Mouse (Mus musculus): Measurements from ENCODE around the gene Mlec. TPM values are rescaled to one million over a fixed set of nuclear protein-coding genes. Genes with fewer than 3 reads are reported as not detected.
"Not testable (repeated sequence)": the region's sequence is repeated elsewhere in the genome, so short reads cannot be mapped to it uniquely, and the experiment has no call there.

Mlec gene
- polyA plus RNA-seq, 1 experiment from 2014 or later = 75.5 TPM

GRCm38 (mm10) chr5:115165895-115166814, 8.2 kb upstream of the Mlec start:
- Histone ChIP-seq H3K9me3 (ENCODE audit: control insufficient read depth, low read length) (no peaks in the 10 kb centered on the region), H3K27me3 (ENCODE audit: control insufficient read depth, insufficient read depth, low read length) (no peaks in the 10 kb centered on the region), H3K9ac (ENCODE audit: low read depth, low read length) (no peak overlapping the region), H3K27ac (ENCODE audit: low read depth, low read length) (peak overlapping the region; percentile 59; the same call in 1 of the 2 replicates), H3K4me2 (replicated peaks; ENCODE audit: low read depth, low read length) (no peak overlapping the region), H3K4me3 (ENCODE audit: low read length) (no peak overlapping the region), H3K36me3 (ENCODE audit: control insufficient read depth, insufficient read depth, low read length) (no peaks in the 10 kb centered on the region), H3K4me1 (ENCODE audit: control insufficient read depth, insufficient read depth, low read length) (peaks cover 32% of the 10 kb centered on the region)
- no peak; the same call in 1 of the 2 replicates for ATAC-seq (ENCODE audit: low FRiP score, low TSS enrichment)
- 51% methylated on average over 11 of the region's 11 CpGs for WGBS

GRCm38 (mm10) chr5:115165351-115165750, 7.4 kb upstream of the Mlec start:
- Histone ChIP-seq H3K36me3 (ENCODE audit: control insufficient read depth, insufficient read depth, low read length) (no peaks in the 10 kb centered on the region), H3K9me3 (ENCODE audit: control insufficient read depth, low read length) (no peaks in the 10 kb centered on the region), H3K4me1 (ENCODE audit: control insufficient read depth, insufficient read depth, low read length) (peaks cover 38% of the 10 kb centered on the region), H3K27me3 (ENCODE audit: control insufficient read depth, insufficient read depth, low read length) (no peaks in the 10 kb centered on the region), H3K4me2 (replicated peaks; ENCODE audit: low read depth, low read length) (no peak overlapping the region), H3K27ac (ENCODE audit: low read depth, low read length) (no peak overlapping the region), H3K4me3 (ENCODE audit: low read length) (no peak overlapping the region), H3K9ac (ENCODE audit: low read depth, low read length) (no peak overlapping the region)
- ATAC-seq (ENCODE audit: low FRiP score, low TSS enrichment) = no peak
- WGBS = 66% methylated on average over 9 of the region's 9 CpGs

GRCm38 (mm10) chr5:115164446-115164845, 6.5 kb upstream of the Mlec start:
- WGBS = 67% methylated on average over 4 of the region's 4 CpGs
- not testable (repeated sequence) for H3K9ac ChIP-seq (ENCODE audit: low read depth, low read length); ATAC-seq (ENCODE audit: low FRiP score, low TSS enrichment); H3K36me3 ChIP-seq (ENCODE audit: control insufficient read depth, insufficient read depth, low read length); H3K27ac ChIP-seq (ENCODE audit: low read depth, low read length); H3K9me3 ChIP-seq (ENCODE audit: control insufficient read depth, low read length); H3K4me2 ChIP-seq (replicated peaks; ENCODE audit: low read depth, low read length); H3K27me3 ChIP-seq (ENCODE audit: control insufficient read depth, insufficient read depth, low read length); H3K4me3 ChIP-seq (ENCODE audit: low read length)
- H3K4me1 ChIP-seq (ENCODE audit: control insufficient read depth, insufficient read depth, low read length) = peaks cover 42% of the 10 kb centered on the region

- WGBS = 42% methylated on average over 8 of the region's 8 CpGs
- Histone ChIP-seq H3K27me3 (ENCODE audit: control insufficient read depth, insufficient read depth, low read length) (no peaks in the 10 kb centered on the region), H3K9ac (ENCODE audit: low read depth, low read length) (no peak overlapping the region), H3K4me2 (replicated peaks; ENCODE audit: low read depth, low read length) (peak overlapping the region; percentile 15; the same call in 1 of the 2 replicates), H3K4me3 (ENCODE audit: low read length) (no peak overlapping the region), H3K36me3 (ENCODE audit: control insufficient read depth, insufficient read depth, low read length) (no peaks in the 10 kb centered on the region), H3K27ac (ENCODE audit: low read depth, low read length) (no peak overlapping the region), H3K4me1 (ENCODE audit: control insufficient read depth, insufficient read depth, low read length) (peaks cover 38% of the 10 kb centered on the region), H3K9me3 (ENCODE audit: control insufficient read depth, low read length) (no peaks in the 10 kb centered on the region)
- ATAC-seq (ENCODE audit: low FRiP score, low TSS enrichment) = no peak
Observed at GRCm38 (mm10) chr5:115163563-115163962, 5.6 kb upstream of the Mlec start.

GRCm38 (mm10) chr5:115161940-115162279, 3.9 kb upstream of the Mlec start:
- not testable (repeated sequence) for H3K27ac ChIP-seq (ENCODE audit: low read depth, low read length); H3K9me3 ChIP-seq (ENCODE audit: control insufficient read depth, low read length); H3K36me3 ChIP-seq (ENCODE audit: control insufficient read depth, insufficient read depth, low read length); H3K27me3 ChIP-seq (ENCODE audit: control insufficient read depth, insufficient read depth, low read length); H3K4me2 ChIP-seq (replicated peaks; ENCODE audit: low read depth, low read length); H3K4me3 ChIP-seq (ENCODE audit: low read length); H3K9ac ChIP-seq (ENCODE audit: low read depth, low read length); ATAC-seq (ENCODE audit: low FRiP score, low TSS enrichment)
- H3K4me1 ChIP-seq (ENCODE audit: control insufficient read depth, insufficient read depth, low read length) = peaks cover 25% of the 10 kb centered on the region
- WGBS = 75% methylated on average over 1 of the region's 1 CpGs

GRCm38 (mm10) chr5:115161064-115161939, 3.3 kb upstream of the Mlec start:
- no peaks in the 10 kb centered on the region for H3K9me3 ChIP-seq (ENCODE audit: control insufficient read depth, low read length)
- no peak for ATAC-seq (ENCODE audit: low FRiP score, low TSS enrichment)
- H3K4me3 ChIP-seq (ENCODE audit: low read length) = no peak overlapping the region
- H3K9ac ChIP-seq (ENCODE audit: low read depth, low read length) = no peak overlapping the region
- WGBS = 36% methylated on average over 12 of the region's 13 CpGs
- H3K27me3 ChIP-seq (ENCODE audit: control insufficient read depth, insufficient read depth, low read length) = no peaks in the 10 kb centered on the region
- H3K27ac ChIP-seq (ENCODE audit: low read depth, low read length) = peak overlapping the region; percentile 76; the same call in 1 of the 2 replicates
- peaks cover 25% of the 10 kb centered on the region; the same call in 1 of the 2 replicates for H3K4me1 ChIP-seq (ENCODE audit: control insufficient read depth, insufficient read depth, low read length)
- H3K4me2 ChIP-seq (replicated peaks; ENCODE audit: low read depth, low read length) = 0 out of 2 replicates have a peak overlapping the region, but pooled peaks have one; percentile 0
- no peaks in the 10 kb centered on the region for H3K36me3 ChIP-seq (ENCODE audit: control insufficient read depth, insufficient read depth, low read length)

GRCm38 (mm10) chr5:115160655-115161054, 2.7 kb upstream of the Mlec start:
- H3K4me2 ChIP-seq (replicated peaks; ENCODE audit: low read depth, low read length) = no peak overlapping the region
- H3K4me1 ChIP-seq (ENCODE audit: control insufficient read depth, insufficient read depth, low read length) = peaks cover 31% of the 10 kb centered on the region
- no peaks in the 10 kb centered on the region for H3K27me3 ChIP-seq (ENCODE audit: control insufficient read depth, insufficient read depth, low read length)
- H3K4me3 ChIP-seq (ENCODE audit: low read length) = no peak overlapping the region
- 63% methylated on average over 6 of the region's 6 CpGs for WGBS
- H3K27ac ChIP-seq (ENCODE audit: low read depth, low read length) = peak overlapping the region; percentile 76; the same call in 1 of the 2 replicates
- H3K9me3 ChIP-seq (ENCODE audit: control insufficient read depth, low read length) = no peaks in the 10 kb centered on the region
- H3K9ac ChIP-seq (ENCODE audit: low read depth, low read length) = no peak overlapping the region
- no peak for ATAC-seq (ENCODE audit: low FRiP score, low TSS enrichment)
- no peaks in the 10 kb centered on the region for H3K36me3 ChIP-seq (ENCODE audit: control insufficient read depth, insufficient read depth, low read length)

GRCm38 (mm10) chr5:115159165-115159564, 1.2 kb upstream of the Mlec start:
- no peaks in the 10 kb centered on the region for H3K36me3 ChIP-seq (ENCODE audit: control insufficient read depth, insufficient read depth, low read length)
- peaks cover 44% of the 10 kb centered on the region for H3K4me1 ChIP-seq (ENCODE audit: control insufficient read depth, insufficient read depth, low read length)
- no peaks in the 10 kb centered on the region for H3K27me3 ChIP-seq (ENCODE audit: control insufficient read depth, insufficient read depth, low read length)
- peak overlapping the region; percentile 99 for H3K4me3 ChIP-seq (ENCODE audit: low read length)
- peak overlapping the region; percentile 73 for H3K4me2 ChIP-seq (replicated peaks; ENCODE audit: low read depth, low read length)
- ATAC-seq (ENCODE audit: low FRiP score, low TSS enrichment) = no peak
- no peaks in the 10 kb centered on the region for H3K9me3 ChIP-seq (ENCODE audit: control insufficient read depth, low read length)
- 33% methylated on average over 12 of the region's 12 CpGs for WGBS
- H3K27ac ChIP-seq (ENCODE audit: low read depth, low read length) = peak overlapping the region; percentile 99
- peak overlapping the region; percentile 98 for H3K9ac ChIP-seq (ENCODE audit: low read depth, low read length)
